Mouse (Mus musculus) retina, adult 2 months (tissue): Measurements from ENCODE around the gene Larp1.

ENCODE experiments used
- DNase-seq: peaks from one replicate; pipeline ENCODE4 v3.0.0-alpha.2; 2012; ENCODE audit warnings: low read depth, low spot score

Gene Larp1

DNA sequence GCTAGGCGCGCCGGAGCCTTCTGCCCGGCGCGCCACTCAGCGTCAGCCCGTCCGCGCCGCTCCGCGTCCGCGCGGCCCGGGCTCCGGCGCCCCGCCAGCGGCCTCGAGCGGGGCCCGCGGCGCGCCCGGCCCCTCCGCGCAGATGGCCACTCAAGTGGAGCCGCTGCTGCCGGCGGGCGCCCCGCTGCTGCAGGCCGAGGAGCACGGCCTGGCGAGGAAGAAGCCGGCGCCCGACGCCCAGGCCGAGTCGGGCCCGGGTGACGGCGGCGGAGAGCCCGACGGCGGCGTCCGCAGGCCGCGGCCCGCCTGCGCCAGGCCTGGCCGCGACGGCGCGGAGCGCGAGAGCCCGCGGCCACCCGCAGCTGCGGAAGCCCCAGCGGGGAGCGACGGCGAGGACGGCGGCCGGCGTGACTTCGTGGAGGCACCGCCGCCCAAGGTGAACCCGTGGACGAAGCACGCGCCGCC is at the start of gene Larp1:
TSS of gene Larp1 (plus strand) at position 14 of the 465 bp plus-strand sequence.
- peak; percentile 22 for DNase-seq

- DNase-seq = no peak
These were observed 48.9 kb upstream of the Larp1 start for GRCm38 (mm10) chr11:57959924-57960323.

GRCm38 (mm10) chr11:57962382-57963285 is 46.2 kb upstream of the Larp1 start:
- DNase-seq = peak; percentile 70

DNA sequence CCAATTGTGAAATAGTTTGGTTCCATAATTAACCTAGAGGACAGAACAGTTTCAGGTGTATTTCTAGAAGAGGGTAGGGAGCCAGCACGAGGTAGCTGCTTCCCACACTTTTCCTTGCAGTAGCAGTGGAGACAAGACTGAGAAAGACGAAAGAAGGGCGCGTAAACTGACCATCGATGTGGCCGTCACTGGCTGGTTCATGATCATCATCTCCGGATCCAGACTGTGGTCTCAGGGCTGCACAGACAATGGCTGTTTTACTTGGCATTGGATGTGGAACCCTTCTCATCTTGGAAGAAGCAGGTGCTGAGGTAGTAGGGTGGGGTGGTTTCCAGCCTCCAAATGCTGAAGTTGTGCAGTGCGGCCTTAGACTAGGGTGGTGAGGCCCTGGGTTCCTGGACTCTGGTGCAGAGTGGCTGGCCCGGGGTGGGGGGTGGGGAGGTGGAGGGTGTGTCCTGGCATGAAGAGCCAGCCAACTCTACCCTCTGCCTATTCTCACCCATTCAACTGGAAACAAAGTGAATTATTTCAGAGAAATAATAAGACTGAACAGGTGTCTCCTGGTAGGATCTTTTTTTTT is 45.5 kb upstream of the Larp1 start:
- DNase-seq = no peak

GRCm38 (mm10) chr11:57966630-57967029 is 42.2 kb upstream of the Larp1 start:
- no peak for DNase-seq

- no peak for DNase-seq
These were observed 40.6 kb upstream of the Larp1 start for GRCm38 (mm10) chr11:57968301-57968700.

DNA sequence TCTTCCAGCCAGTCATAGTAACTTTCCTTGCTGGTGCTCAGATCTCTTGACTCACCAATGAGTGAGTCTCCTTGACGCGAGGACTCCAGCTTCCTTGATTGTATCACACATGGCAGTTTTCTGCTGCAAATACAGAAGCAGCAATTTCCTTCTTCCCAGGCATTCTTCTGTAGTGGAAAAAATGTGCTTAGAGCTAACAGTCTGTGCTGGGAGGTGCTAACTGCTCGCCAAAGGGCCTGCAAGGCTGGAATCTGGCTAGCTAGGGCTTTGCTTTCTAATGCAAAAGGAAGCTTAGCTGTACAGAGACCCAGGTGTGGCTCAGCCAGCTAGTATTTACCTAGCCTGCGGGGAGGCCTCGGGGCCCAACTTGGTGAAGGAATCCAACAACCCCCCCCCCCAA is 38.3 kb upstream of the Larp1 start:
- DNase-seq = no peak

- no peak for DNase-seq
These were observed 35.6 kb upstream of the Larp1 start for GRCm38 (mm10) chr11:57973001-57973912.

DNA sequence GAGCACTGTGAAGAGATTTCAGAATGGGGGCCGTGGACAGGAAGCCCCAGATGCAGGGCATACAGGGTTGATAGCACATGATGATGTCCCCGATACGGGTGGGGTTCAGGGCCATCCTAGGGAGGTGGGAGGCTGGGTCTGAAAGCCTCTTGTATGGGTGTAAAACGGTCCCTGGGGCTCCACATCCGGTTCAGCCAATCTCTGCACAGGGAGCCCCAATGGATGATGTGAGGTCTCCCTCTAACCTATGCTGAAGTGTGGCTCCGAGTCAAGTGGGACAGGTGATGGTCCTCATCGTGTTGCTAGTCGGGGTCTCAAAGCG is 35.0 kb upstream of the Larp1 start:
- DNase-seq = no peak

DNA sequence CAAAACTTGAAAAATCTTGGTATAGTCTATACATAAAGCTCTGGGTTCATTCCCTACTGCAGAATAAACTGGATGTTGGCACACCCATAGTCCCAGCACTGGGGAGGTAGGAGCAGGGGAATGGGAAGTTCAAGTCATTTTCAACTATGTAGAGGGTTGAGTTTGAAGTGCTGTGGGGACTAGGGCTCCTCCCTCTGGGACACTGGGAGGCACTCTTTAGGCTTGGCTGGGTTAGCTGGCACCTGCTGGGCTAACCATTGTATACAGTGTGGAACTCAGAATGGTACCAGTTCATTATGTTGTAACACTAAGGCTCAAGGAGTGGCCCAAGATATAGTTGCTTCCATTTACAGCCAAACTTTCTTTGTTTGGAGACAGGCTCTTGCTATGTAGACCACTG is 33.0 kb upstream of the Larp1 start:
- DNase-seq = no peak

- no peak for DNase-seq
These were observed 31.2 kb upstream of the Larp1 start for GRCm38 (mm10) chr11:57977681-57978080.

DNA sequence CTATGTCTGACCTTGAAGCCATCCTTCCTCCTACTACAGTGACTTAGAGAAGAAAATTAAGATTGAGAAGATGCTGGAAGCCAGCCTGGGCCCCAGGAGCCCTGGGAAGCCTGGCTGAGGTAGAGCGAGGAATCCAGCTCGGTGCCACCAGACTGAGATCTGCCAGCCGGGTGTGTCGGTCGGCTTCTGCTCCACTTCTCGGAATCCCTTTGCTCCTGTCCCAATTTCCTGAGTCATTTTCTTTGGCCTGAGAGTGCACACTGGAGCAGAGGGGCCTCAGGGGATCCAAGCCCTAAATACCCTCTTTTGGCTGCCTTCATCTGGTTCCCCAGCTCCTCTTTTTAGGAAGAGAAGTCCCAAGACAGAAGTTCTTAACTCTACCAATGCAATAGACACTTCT is 29.2 kb upstream of the Larp1 start:
- no peak for DNase-seq

- DNase-seq = no peak
These were observed 27.6 kb upstream of the Larp1 start for GRCm38 (mm10) chr11:57981083-57981809.

DNA sequence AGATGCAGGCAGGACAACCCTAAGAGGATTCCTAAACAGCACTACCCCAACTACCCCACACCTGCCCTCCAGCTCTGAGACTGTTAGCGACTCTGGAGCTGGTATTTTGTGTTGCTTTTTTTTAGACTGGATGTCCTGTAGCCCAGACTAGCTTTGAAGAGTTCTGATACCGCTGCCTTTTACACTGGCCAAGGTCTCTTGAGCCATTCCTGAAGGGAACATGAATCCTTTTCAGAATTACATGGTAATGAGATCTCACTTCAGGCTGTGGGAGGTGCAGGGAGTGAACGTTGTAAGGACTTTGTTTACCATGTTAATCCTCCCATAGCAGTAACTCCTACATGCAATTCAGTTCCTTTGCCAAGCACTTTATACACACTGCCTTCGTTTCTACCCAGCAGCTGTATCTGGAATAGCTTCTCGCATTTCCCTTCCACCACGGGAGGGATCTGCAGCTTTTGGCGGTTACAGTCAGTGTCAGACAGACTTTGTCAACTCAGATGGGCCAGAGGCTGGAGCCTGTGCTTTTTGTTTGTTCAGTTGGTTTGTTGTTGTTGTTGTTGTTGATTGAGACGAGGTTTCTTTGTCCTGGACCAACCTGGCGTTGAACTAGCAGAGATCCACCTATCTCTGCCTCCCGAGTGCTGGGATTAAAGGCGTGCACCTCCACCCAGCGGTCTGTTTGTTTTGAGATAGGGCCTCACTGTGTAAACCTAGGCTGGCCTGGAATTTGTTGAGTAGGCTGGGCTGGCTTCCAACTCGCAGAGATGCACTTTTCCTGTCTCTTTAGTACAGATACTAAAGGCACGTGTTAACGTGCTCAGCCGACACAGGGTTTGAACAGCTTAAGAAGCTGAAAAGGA is 25.2 kb upstream of the Larp1 start:
- no peak for DNase-seq

- no peak for DNase-seq
These were observed 24.6 kb upstream of the Larp1 start for GRCm38 (mm10) chr11:57984343-57984666.

DNA sequence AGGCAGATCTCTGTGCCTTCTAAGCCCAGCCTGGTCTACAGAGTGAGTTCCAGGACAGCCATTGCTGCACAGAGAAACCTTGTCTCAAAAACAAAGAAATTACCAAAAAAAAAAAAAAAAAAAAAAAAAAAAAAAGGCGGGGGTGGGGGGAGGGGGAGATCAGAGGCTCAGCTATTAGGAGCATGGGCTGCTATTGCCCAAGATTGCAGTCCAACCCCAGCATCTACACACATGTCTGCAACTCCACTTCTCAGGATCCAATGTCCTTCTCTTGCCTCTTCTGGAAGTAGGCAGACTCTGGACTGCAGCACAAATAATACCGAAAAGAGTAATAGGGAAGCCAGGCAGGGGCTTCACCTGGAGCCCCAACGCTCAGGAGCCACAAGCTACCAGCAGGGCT is 23.4 kb upstream of the Larp1 start:
- DNase-seq = no peak

DNA sequence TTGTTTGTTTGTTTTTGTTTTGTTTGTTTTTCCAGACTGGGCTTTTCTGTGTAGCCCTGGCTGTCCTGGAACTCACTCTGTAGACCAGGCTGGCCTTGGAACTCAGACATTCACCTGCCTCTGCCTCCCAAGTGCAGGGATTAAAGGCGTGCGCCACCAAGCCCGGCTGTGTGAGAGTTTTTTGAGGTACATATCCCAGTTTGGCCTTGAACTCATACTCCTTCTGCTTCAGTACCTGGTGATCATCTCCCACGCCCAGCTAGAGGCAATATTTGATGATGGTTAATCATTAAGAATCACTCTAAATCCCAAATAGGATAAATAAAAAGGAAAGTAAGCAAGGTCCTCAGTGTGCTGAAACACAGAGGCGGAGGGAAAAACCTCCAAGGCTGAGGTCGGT is 22.8 kb upstream of the Larp1 start:
- DNase-seq = no peak

DNA sequence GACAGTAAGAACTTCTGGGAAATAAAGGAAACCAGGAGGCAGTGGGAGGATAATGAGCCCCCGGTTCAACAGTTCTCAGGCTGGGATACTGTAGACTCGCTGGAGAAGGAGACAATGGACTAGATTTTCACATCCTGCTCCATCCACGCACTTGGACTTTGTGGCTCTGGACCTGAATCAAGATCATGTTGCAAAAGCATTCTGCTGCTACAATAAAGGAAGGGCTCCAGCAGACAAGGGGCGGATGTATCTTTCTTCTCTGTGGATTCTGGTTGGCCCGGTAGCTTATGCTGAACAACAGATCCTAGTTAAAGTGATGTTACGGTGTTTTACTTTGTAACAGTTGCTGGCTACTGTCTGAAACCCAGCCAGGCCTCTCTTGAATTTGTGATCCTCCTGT is 22.4 kb upstream of the Larp1 start:
- no peak for DNase-seq

DNA sequence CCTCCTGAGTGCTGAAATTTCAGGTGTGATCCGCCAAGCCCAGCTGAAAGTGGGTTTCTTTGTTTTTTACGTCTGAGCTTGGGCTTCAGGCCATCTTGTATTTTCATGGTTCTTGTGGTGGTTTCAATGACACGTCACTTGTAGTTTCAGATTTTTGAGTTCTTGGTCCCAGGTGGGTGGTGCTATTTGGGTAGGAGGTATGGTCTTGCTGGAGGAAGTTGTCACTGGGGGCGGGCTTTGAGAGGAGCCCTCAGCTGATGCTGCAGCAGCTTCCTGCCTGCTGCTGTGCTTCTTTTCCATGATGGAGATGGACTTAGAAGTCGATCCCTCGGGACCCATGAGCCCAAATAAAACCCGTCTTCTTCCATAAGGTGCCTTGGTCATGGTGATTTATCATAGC is 22.0 kb upstream of the Larp1 start:
- DNase-seq = no peak

- DNase-seq = no peak
These were observed 10.7 kb upstream of the Larp1 start for GRCm38 (mm10) chr11:57998168-57998567.

DNA sequence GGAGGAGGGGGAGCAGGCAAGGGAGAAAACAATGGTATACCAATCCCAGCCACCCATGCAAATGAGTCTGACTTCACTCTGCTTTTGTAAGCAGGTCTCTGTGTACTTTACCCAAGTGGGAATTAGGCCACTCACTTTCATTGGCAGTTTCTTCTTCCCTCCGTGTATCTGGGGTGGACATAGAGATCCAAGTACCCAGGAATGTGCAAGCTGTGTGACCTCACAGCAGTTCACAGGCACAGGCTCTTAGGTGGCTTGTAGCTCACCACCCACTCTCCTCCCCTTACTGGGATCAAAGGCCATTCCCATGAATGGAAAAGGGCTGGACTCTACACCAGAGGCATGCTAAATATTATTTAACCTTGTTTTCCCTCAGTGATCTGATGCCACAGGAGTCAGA is 10.0 kb upstream of the Larp1 start:
- DNase-seq = no peak
